8 mouse cellular contexts compared by ENCODE assay signal in genomic region chrX:7765281-7765670, GRCm38 (mm10). TPM values are rescaled to one million over a fixed set of nuclear protein-coding genes. Genes with fewer than 3 reads are reported as not detected.
DNase-seq lines count a peak whose midpoint lies in the region; ATAC-seq lines count a peak whose summit lies in the region.

No protein-coding gene starts in this region.

- intact Hi-C loops in heart, postnatal 25 days (cut with DNase I): no loop called here
- intact Hi-C loops in gastrocnemius, postnatal 14 days (cut with DNase I; ENCODE audit: low total_unique reads): no loop called here

- H3K9me3 ChIP-seq in hindbrain, embryonic 12.5 days (replicated peaks): no peaks in the 10 kb centered on the region

- no peak overlapping the region for H3K27ac ChIP-seq in hindbrain, embryonic 12.5 days
- H3K27ac ChIP-seq in macrophage: peak overlapping the region; percentile 90

- peaks cover 18% of the 10 kb centered on the region; the same call in 1 of the 2 replicates for H3K36me3 ChIP-seq in hindbrain, embryonic 12.5 days
- H3K36me3 ChIP-seq in macrophage (ENCODE audit: inconsistent target): no peaks in the 10 kb centered on the region

- peaks cover 17% of the 10 kb centered on the region; the same call in 1 of the 2 replicates for H3K4me1 ChIP-seq in hindbrain, embryonic 12.5 days

- H3K79me2 ChIP-seq in macrophage (ENCODE audit: inconsistent target): peaks cover 51% of the 10 kb centered on the region

- H3K9ac ChIP-seq in hindbrain, embryonic 12.5 days: peak overlapping the region; percentile 38

- WGBS in hindbrain, embryonic 12.5 days: 30% methylated on average over 13 of the region's 13 CpGs
- WGBS in macrophage (ENCODE audit: missing documents): 62% methylated on average over 13 of the region's 13 CpGs

- peak overlapping the region; percentile 62 for H3K4me3 ChIP-seq in hindbrain, embryonic 12.5 days
- H3K4me3 ChIP-seq in macrophage (ENCODE audit: inconsistent target): peak overlapping the region; percentile 71

- peak; percentile 15 to 30 for DNase-seq in heart, adult 18-20 months
- DNase-seq in heart, postnatal 25 days (ENCODE audit: low spot score): no peak
- DNase-seq in R1 (ENCODE audit: low read depth, low spot score): peak; percentile 80
- DNase-seq in right cerebral cortex, postnatal 4 days: no peak
- DNase-seq in ovary, postnatal 14 days (ENCODE audit: low spot score): no peak
- DNase-seq in gastrocnemius, postnatal 14 days: no peak

- no peaks in the 10 kb centered on the region for H3K27me3 ChIP-seq in hindbrain, embryonic 12.5 days

- peak overlapping the region; percentile 67 for H3K4me2 ChIP-seq in hindbrain, embryonic 12.5 days (replicated peaks)

- ATAC-seq in hindbrain, embryonic 12.5 days (ENCODE audit: low FRiP score): no peak

RNA-seq across cellular contexts. Expression of gene Tfe3, which starts 2.9 kb away (rescaled TPM):
- 10 to 100 TPM; 12.6 to 13.0 TPM for total RNA-seq in heart, adult 18-20 months (2021)
- total RNA-seq in heart, postnatal 25 days (2021): 10 to 100 TPM; 15.0 to 16.8 TPM
- polyA plus RNA-seq in hindbrain, embryonic 12.5 days (2016; fragmentation: Nextera tagmentation; extraction: Ambion mirVana): 33.9 and 34.8 TPM in 2 replicates
- 100 to 1,000 TPM in 21 of 26 experiments, 10 to 100 TPM in 5; 48.3 to 200 (median 137) TPM for total RNA-seq in macrophage (2018; cell fraction: chromatin; rRNA removed)
- 100 to 1,000 TPM in 24 of 26 experiments, 10 to 100 TPM in 2; 82.4 to 125 (median 108) TPM for total RNA-seq in macrophage (2018; cell fraction: cytosol; rRNA removed)
- 100 to 1,000 TPM in 22 of 26 experiments, 10 to 100 TPM in 4; 62.6 to 175 (median 138) TPM for total RNA-seq in macrophage (2018; cell fraction: nucleus; rRNA removed)
- polyA plus RNA-seq in macrophage (2018): 100 to 140 TPM (median 106 TPM) in 3 replicates
- 1 to 10 TPM; 8.8 to 9.7 TPM for total RNA-seq in gastrocnemius, postnatal 14 days (2021)

RNA-seq across cellular contexts. Expression of gene Ccdc120, which starts 14.6 kb away (rescaled TPM):
- under 1 TPM; 0.59 to 0.67 TPM for total RNA-seq in heart, adult 18-20 months (2021)
- total RNA-seq in heart, postnatal 25 days (2021): 1 to 10 TPM in 1 of 2 experiments, under 1 TPM in 1; 0.91 to 2.0 TPM
- polyA plus RNA-seq in hindbrain, embryonic 12.5 days (2016; fragmentation: Nextera tagmentation; extraction: Ambion mirVana): 34.5 and 37.7 TPM in 2 replicates
- 10 to 100 TPM in 1 of 26 experiments, 1 to 10 TPM in 14, under 1 TPM in 7, not detected in 4; 0.16 to 10.8 (median 2.0) TPM for total RNA-seq in macrophage (2018; cell fraction: chromatin; rRNA removed)
- total RNA-seq in macrophage (2018; cell fraction: cytosol; rRNA removed): 1 to 10 TPM in 9 of 26 experiments, under 1 TPM in 17; 0.19 to 3.0 (median 0.73) TPM
- 1 to 10 TPM in 15 of 26 experiments, under 1 TPM in 9, not detected in 2; 0.17 to 9.1 (median 1.4) TPM for total RNA-seq in macrophage (2018; cell fraction: nucleus; rRNA removed)
- 0.39 to 1.6 TPM (median 1.6 TPM) in 3 replicates for polyA plus RNA-seq in macrophage (2018)
- total RNA-seq in gastrocnemius, postnatal 14 days (2021): 1 to 10 TPM in 1 of 2 experiments, under 1 TPM in 1; 0.86 to 1.8 TPM

RNA-seq across cellular contexts. Expression of gene Gripap1, which starts 24.3 kb away (rescaled TPM):
- 10 to 100 TPM; 20.5 to 22.9 TPM for total RNA-seq in heart, adult 18-20 months (2021)
- total RNA-seq in heart, postnatal 25 days (2021): 10 to 100 TPM; 24.7 to 26.9 TPM
- 72.5 and 79.2 TPM in 2 replicates for polyA plus RNA-seq in hindbrain, embryonic 12.5 days (2016; fragmentation: Nextera tagmentation; extraction: Ambion mirVana)
- 100 to 1,000 TPM; 167 to 733 (median 315) TPM for total RNA-seq in macrophage (2018; cell fraction: chromatin; rRNA removed)
- total RNA-seq in macrophage (2018; cell fraction: cytosol; rRNA removed): 10 to 100 TPM; 23.4 to 54.3 (median 33.7) TPM
- total RNA-seq in macrophage (2018; cell fraction: nucleus; rRNA removed): 100 to 1,000 TPM in 25 of 26 experiments, 10 to 100 TPM in 1; 79.0 to 430 (median 180) TPM
- polyA plus RNA-seq in macrophage (2018): 44.1 to 48.5 TPM (median 47.1 TPM) in 3 replicates
- 10 to 100 TPM; 16.8 to 17.4 TPM for total RNA-seq in gastrocnemius, postnatal 14 days (2021)

RNA-seq across cellular contexts. Expression of gene Praf2, which starts 37.0 kb away (rescaled TPM):
- 1 to 10 TPM; 5.1 to 5.3 TPM for total RNA-seq in heart, adult 18-20 months (2021)
- total RNA-seq in heart, postnatal 25 days (2021): 1 to 10 TPM; 6.5 to 6.9 TPM
- polyA plus RNA-seq in hindbrain, embryonic 12.5 days (2016; fragmentation: Nextera tagmentation; extraction: Ambion mirVana): 86.0 and 88.5 TPM in 2 replicates
- 1 to 10 TPM in 3 of 26 experiments, under 1 TPM in 3, not detected in 20; 0.54 to 8.8 (median 0.99) TPM for total RNA-seq in macrophage (2018; cell fraction: chromatin; rRNA removed)
- 10 to 100 TPM in 10 of 26 experiments, 1 to 10 TPM in 16; 5.8 to 13.0 (median 9.4) TPM for total RNA-seq in macrophage (2018; cell fraction: cytosol; rRNA removed)
- total RNA-seq in macrophage (2018; cell fraction: nucleus; rRNA removed): 1 to 10 TPM; 1.2 to 7.5 (median 2.4) TPM
- polyA plus RNA-seq in macrophage (2018): 7.2 to 12.3 TPM (median 7.3 TPM) in 3 replicates
- total RNA-seq in gastrocnemius, postnatal 14 days (2021): 1 to 10 TPM; 6.1 to 9.0 TPM

RNA-seq across cellular contexts. Expression of gene Gm45208, which starts 43.2 kb away (rescaled TPM):
- total RNA-seq in heart, adult 18-20 months (2021): not detected
- total RNA-seq in heart, postnatal 25 days (2021): under 1 TPM in 1 of 2 experiments, not detected in 1; 0.42 TPM
- 1.7 TPM in 1 of 2 replicates, not detected in the other for polyA plus RNA-seq in hindbrain, embryonic 12.5 days (2016; fragmentation: Nextera tagmentation; extraction: Ambion mirVana)
- total RNA-seq in macrophage (2018; cell fraction: chromatin; rRNA removed): not detected
- total RNA-seq in macrophage (2018; cell fraction: cytosol; rRNA removed): under 1 TPM in 2 of 26 experiments, not detected in 24; 0.29 to 0.37 TPM
- total RNA-seq in macrophage (2018; cell fraction: nucleus; rRNA removed): not detected
- polyA plus RNA-seq in macrophage (2018): not detected in 3 replicates
- not detected for total RNA-seq in gastrocnemius, postnatal 14 days (2021)

Comparison
In these comparisons a context has a peak if more than half of its experiments do, and no peak if none do; other contexts are left out.
1. DNase-seq: peak in heart, adult 18-20 months (2 of 2) and R1 (single experiment); none in heart, postnatal 25 days (single experiment), right cerebral cortex, postnatal 4 days (single experiment), ovary, postnatal 14 days (single experiment) and gastrocnemius, postnatal 14 days (single experiment).